Mouse (Mus musculus): Measurements from ENCODE around the gene Mxd4.

DNA sequence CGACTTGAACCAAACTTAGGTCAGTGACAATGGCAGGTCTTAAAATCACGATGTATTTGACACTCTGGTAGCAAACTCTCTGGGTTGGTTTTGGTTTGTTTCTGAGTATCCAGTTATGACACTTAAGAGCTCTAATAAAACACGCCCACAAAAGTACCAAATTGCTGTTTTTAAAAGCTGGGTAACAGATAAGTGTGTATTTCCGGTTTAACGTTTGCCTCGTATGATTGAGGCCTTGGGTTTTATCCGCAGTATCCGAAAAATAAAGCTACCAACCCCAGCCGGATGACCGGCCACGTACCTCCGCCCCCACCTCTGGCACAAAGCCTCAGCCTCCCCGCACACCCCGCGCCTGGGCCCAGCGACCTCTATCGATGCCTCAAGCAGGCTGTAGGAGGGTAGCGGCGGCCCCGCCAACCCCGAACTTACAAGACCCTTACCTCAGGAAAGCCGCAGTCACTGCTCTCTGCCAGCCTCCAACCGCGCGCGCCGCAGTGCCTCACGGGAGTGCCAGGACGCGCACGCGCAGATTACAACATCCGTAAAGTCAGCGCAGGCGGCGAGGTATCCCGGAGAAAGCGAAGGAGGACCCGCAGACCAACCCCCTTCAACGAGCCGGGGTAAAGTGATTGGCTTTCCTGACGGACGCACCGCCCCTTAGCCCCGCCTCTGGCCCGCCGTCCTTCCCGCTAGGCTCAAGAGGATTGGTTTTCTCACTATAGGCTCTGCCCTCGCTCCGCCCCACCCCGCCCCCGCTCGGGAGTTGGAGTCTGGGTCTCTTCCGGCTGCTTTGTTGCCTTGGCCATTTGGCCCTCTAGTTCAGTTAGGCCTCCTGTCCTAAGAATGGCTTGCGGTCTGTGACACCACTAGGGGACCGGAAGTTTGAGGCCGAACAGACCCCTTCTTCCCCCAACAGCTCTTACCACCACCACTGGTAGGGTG is 18.3 kb downstream of the Mxd4 start, which contains the start of the genes Poln and Haus3:
- no peak for TF ChIP-seq GATA1 (IDR thresholded peaks at IDR 0.05; ENCODE audit: borderline replicate concordance, low read length)
- no peak for TF ChIP-seq FLI1 (IDR thresholded peaks at IDR 0.05; ENCODE audit: low read length)
